8 mouse cellular contexts compared by ENCODE assay signal in genomic region chr4:81252334-81252733, GRCm38 (mm10).
DNase-seq lines count a peak whose midpoint lies in the region; ATAC-seq and TF ChIP-seq lines count a peak whose summit lies in the region.

No protein-coding gene starts in this region.

- no peak overlapping the region for H3K9ac ChIP-seq in forebrain, embryonic 11.5 days (ENCODE audit: low read length)
- H3K9ac ChIP-seq in limb, embryonic 14.5 days (ENCODE audit: low read depth, low read length, severe bottlenecking) = no peak overlapping the region
- no peak overlapping the region for H3K9ac ChIP-seq in forebrain, embryonic 14.5 days (ENCODE audit: low read length)
- no peak overlapping the region for H3K9ac ChIP-seq in midbrain, embryonic 12.5 days (replicated peaks)

- no peaks in the 10 kb centered on the region for H3K27me3 ChIP-seq in forebrain, embryonic 11.5 days (ENCODE audit: control insufficient read depth, insufficient read depth, low read length)
- H3K27me3 ChIP-seq in forebrain, embryonic 10.5 days (ENCODE audit: poor library complexity, severe bottlenecking) = no peaks in the 10 kb centered on the region
- no peaks in the 10 kb centered on the region for H3K27me3 ChIP-seq in limb, embryonic 14.5 days (ENCODE audit: control insufficient read depth, insufficient read depth, low read length)
- H3K27me3 ChIP-seq in limb, embryonic 10.5 days (ENCODE audit: low read depth, poor library complexity, severe bottlenecking) = no peaks in the 10 kb centered on the region
- no peaks in the 10 kb centered on the region for H3K27me3 ChIP-seq in forebrain, embryonic 14.5 days (replicated peaks; ENCODE audit: control insufficient read depth, insufficient read depth, low read length)
- H3K27me3 ChIP-seq in midbrain, embryonic 12.5 days = no peaks in the 10 kb centered on the region
- H3K27me3 ChIP-seq in thymus, adult 2 months (ENCODE audit: control insufficient read depth, insufficient read depth, low read length) = no peaks in the 10 kb centered on the region

- no peak for TF ChIP-seq CTCF in thymus, adult 2 months (IDR thresholded peaks at IDR 0.05; ENCODE audit: borderline replicate concordance, control insufficient read depth, extremely low read depth, insufficient read depth, low read length, poor library complexity)

- no peak overlapping the region for H3K4me3 ChIP-seq in forebrain, embryonic 11.5 days (ENCODE audit: low read depth, low read length)
- no peak overlapping the region for H3K4me3 ChIP-seq in forebrain, embryonic 10.5 days
- no peak overlapping the region for H3K4me3 ChIP-seq in limb, embryonic 14.5 days (replicated peaks; ENCODE audit: low read length)
- no peak overlapping the region for H3K4me3 ChIP-seq in limb, embryonic 10.5 days
- no peak overlapping the region for H3K4me3 ChIP-seq in forebrain, embryonic 14.5 days (ENCODE audit: low read depth, low read length)
- H3K4me3 ChIP-seq in midbrain, embryonic 12.5 days = no peak overlapping the region
- H3K4me3 ChIP-seq in thymus, adult 2 months (ENCODE audit: control insufficient read depth, insufficient read depth, low read length) = no peak overlapping the region

- H3K4me1 ChIP-seq in forebrain, embryonic 11.5 days (replicated peaks; ENCODE audit: control insufficient read depth, insufficient read depth, low read length) = no peaks in the 10 kb centered on the region
- peaks cover 8% of the 10 kb centered on the region; the same call in 1 of the 2 replicates for H3K4me1 ChIP-seq in forebrain, embryonic 10.5 days
- H3K4me1 ChIP-seq in limb, embryonic 14.5 days (ENCODE audit: control insufficient read depth, insufficient read depth, low read length) = no peaks in the 10 kb centered on the region; the same call in 1 of the 2 replicates
- no peaks in the 10 kb centered on the region for H3K4me1 ChIP-seq in limb, embryonic 10.5 days
- H3K4me1 ChIP-seq in forebrain, embryonic 14.5 days (ENCODE audit: control insufficient read depth, insufficient read depth, low read length) = peaks cover 4% of the 10 kb centered on the region; the same call in 1 of the 2 replicates
- H3K4me1 ChIP-seq in midbrain, embryonic 12.5 days = no peaks in the 10 kb centered on the region
- no peaks in the 10 kb centered on the region for H3K4me1 ChIP-seq in thymus, adult 2 months (replicated peaks; ENCODE audit: control insufficient read depth, insufficient read depth, low read length)

- no peak for TF ChIP-seq POLR2A in limb, embryonic 14.5 days (IDR thresholded peaks at IDR 0.05; ENCODE audit: borderline replicate concordance, extremely low read depth, insufficient read depth, insufficient read length)
- TF ChIP-seq POLR2A in thymus, adult 2 months (IDR thresholded peaks at IDR 0.05; ENCODE audit: control insufficient read depth, extremely low read depth, insufficient read depth, low read length, poor library complexity) = no peak

- peak; percentile 52 for ATAC-seq in forebrain, embryonic 11.5 days (replicated peaks; ENCODE audit: low FRiP score)
- no peak for ATAC-seq in limb, embryonic 14.5 days (ENCODE audit: low FRiP score, low read depth)
- ATAC-seq in forebrain, embryonic 14.5 days = peak; percentile 32; the same call in 1 of the 2 replicates
- peak; percentile 50 for ATAC-seq in midbrain, embryonic 12.5 days (ENCODE audit: low FRiP score, low read depth)

- H3K36me3 ChIP-seq in forebrain, embryonic 11.5 days (ENCODE audit: control insufficient read depth, insufficient read depth, low read length) = no peaks in the 10 kb centered on the region
- H3K36me3 ChIP-seq in forebrain, embryonic 10.5 days (replicated peaks) = no peaks in the 10 kb centered on the region
- H3K36me3 ChIP-seq in limb, embryonic 14.5 days (ENCODE audit: control insufficient read depth, insufficient read depth, low read length) = no peaks in the 10 kb centered on the region
- H3K36me3 ChIP-seq in limb, embryonic 10.5 days = no peaks in the 10 kb centered on the region
- no peaks in the 10 kb centered on the region for H3K36me3 ChIP-seq in forebrain, embryonic 14.5 days (ENCODE audit: control insufficient read depth, insufficient read depth, low read length)
- H3K36me3 ChIP-seq in midbrain, embryonic 12.5 days = no peaks in the 10 kb centered on the region
- H3K36me3 ChIP-seq in thymus, adult 2 months (ENCODE audit: control insufficient read depth, insufficient read depth, low read length) = no peaks in the 10 kb centered on the region

- no peaks in the 10 kb centered on the region for H3K9me3 ChIP-seq in forebrain, embryonic 11.5 days (ENCODE audit: control insufficient read depth, low read length)
- H3K9me3 ChIP-seq in forebrain, embryonic 10.5 days = no peaks in the 10 kb centered on the region
- no peaks in the 10 kb centered on the region for H3K9me3 ChIP-seq in limb, embryonic 14.5 days (ENCODE audit: control insufficient read depth, low read length)
- no peaks in the 10 kb centered on the region for H3K9me3 ChIP-seq in limb, embryonic 10.5 days (replicated peaks)
- no peaks in the 10 kb centered on the region for H3K9me3 ChIP-seq in forebrain, embryonic 14.5 days (replicated peaks; ENCODE audit: control insufficient read depth, low read length)
- no peaks in the 10 kb centered on the region for H3K9me3 ChIP-seq in midbrain, embryonic 12.5 days

- H3K27ac ChIP-seq in forebrain, embryonic 11.5 days (ENCODE audit: low read depth, low read length) = no peak overlapping the region
- no peak overlapping the region for H3K27ac ChIP-seq in forebrain, embryonic 10.5 days
- H3K27ac ChIP-seq in limb, embryonic 14.5 days (replicated peaks; ENCODE audit: low read depth, low read length) = no peak overlapping the region
- no peak overlapping the region for H3K27ac ChIP-seq in limb, embryonic 10.5 days
- H3K27ac ChIP-seq in forebrain, embryonic 14.5 days (ENCODE audit: low read depth, low read length) = no peak overlapping the region
- no peak overlapping the region for H3K27ac ChIP-seq in midbrain, embryonic 12.5 days (replicated peaks)
- H3K27ac ChIP-seq in thymus, adult 2 months (ENCODE audit: control insufficient read depth, insufficient read depth, low read length) = no peak overlapping the region

- WGBS in forebrain, embryonic 11.5 days = 93% methylated on average over 1 of the region's 1 CpGs
- WGBS in forebrain, embryonic 10.5 days = 93% methylated on average over 1 of the region's 1 CpGs
- WGBS in limb, embryonic 14.5 days = 85% methylated on average over 1 of the region's 1 CpGs
- WGBS in limb, embryonic 10.5 days = 92% methylated on average over 1 of the region's 1 CpGs
- 82% methylated on average over 1 of the region's 1 CpGs for WGBS in forebrain, embryonic 14.5 days
- 84% methylated on average over 1 of the region's 1 CpGs for WGBS in midbrain, embryonic 12.5 days
- 95% methylated on average over 1 of the region's 1 CpGs for WGBS in thymus, adult 2 months

- DNase-seq in forebrain, embryonic 11.5 days (ENCODE audit: low spot score) = no peak
- DNase-seq in forebrain, embryonic 10.5 days (ENCODE audit: extremely low spot score, low spot score) = no peak
- peak; percentile 21 for DNase-seq in limb, embryonic 14.5 days (ENCODE audit: low spot score)
- DNase-seq in limb, embryonic 10.5 days (ENCODE audit: low spot score) = no peak
- DNase-seq in forebrain, embryonic 14.5 days (ENCODE audit: low spot score) = peak; percentile 43
- DNase-seq in thymus, adult 2 months = no peak
- no peak for DNase-seq in c-Kit-positive CD71-positive TER-119-positive erythroid progenitor cells, embryonic 14.5 days (ENCODE audit: low spot score)

- no peak overlapping the region for H3K4me2 ChIP-seq in forebrain, embryonic 11.5 days (ENCODE audit: low read depth, low read length, severe bottlenecking)
- no peak overlapping the region for H3K4me2 ChIP-seq in limb, embryonic 14.5 days (replicated peaks; ENCODE audit: low read depth, low read length, severe bottlenecking)
- H3K4me2 ChIP-seq in forebrain, embryonic 14.5 days (ENCODE audit: low read length) = no peak overlapping the region
- no peak overlapping the region for H3K4me2 ChIP-seq in midbrain, embryonic 12.5 days (replicated peaks)

Comparison
In these comparisons a context has a peak if more than half of its experiments do, and no peak if none do; other contexts are left out.
1. DNase-seq: peak in limb, embryonic 14.5 days (single experiment) and forebrain, embryonic 14.5 days (single experiment); none in forebrain, embryonic 11.5 days (single experiment), forebrain, embryonic 10.5 days (single experiment), limb, embryonic 10.5 days (single experiment), thymus, adult 2 months (single experiment) and c-Kit-positive CD71-positive TER-119-positive erythroid progenitor cells, embryonic 14.5 days (single experiment).